Mouse (Mus musculus) kidney, adult 2 months (tissue): ENCODE results near the gene Lce1j. TPM values are rescaled to one million over a fixed set of nuclear protein-coding genes. Genes with fewer than 3 reads are reported as not detected.
"Not testable (repeated sequence)": the region's sequence is repeated elsewhere in the genome, so short reads cannot be mapped to it uniquely, and the experiment has no call there.

Experiments used
- DNase-seq: peaks from one replicate; pipeline ENCODE4 v3.0.0; 2021
- H3K27ac ChIP-seq: fragments of 200-500 bp; 2 replicates; pipeline ENCODE4 v1.5.1; 2012; ENCODE audit warnings: low read depth, low read length, control low read depth, inconsistent platforms; ENCODE audit not compliant: insufficient read depth
- H3K27me3 ChIP-seq: fragments of 200-500 bp; replicated peaks from 2 replicates; pipeline ENCODE4 v1.6.1; 2012; ENCODE audit warnings: mild to moderate bottlenecking, moderate library complexity, low read length, inconsistent platforms; ENCODE audit not compliant: control insufficient read depth, insufficient read depth
- H3K36me3 ChIP-seq: fragments of 200-500 bp; 2 replicates; pipeline ENCODE4 v1.6.1; 2012; ENCODE audit warnings: mild to moderate bottlenecking, moderate library complexity, low read length, inconsistent platforms; ENCODE audit not compliant: control insufficient read depth, insufficient read depth
- H3K4me1 ChIP-seq: fragments of 200-500 bp; 2 replicates; pipeline ENCODE4 v1.6.1; 2011; ENCODE audit warnings: low read length; ENCODE audit not compliant: control insufficient read depth, insufficient read depth
- H3K4me3 ChIP-seq: fragments of 200-500 bp; 2 replicates; pipeline ENCODE4 v1.5.1; 2011; ENCODE audit warnings: mild to moderate bottlenecking, low read depth, low read length, control low read depth; ENCODE audit not compliant: insufficient read depth
- CTCF ChIP-seq: fragments of 200-500 bp; conservative IDR thresholded peaks from 2 replicates; pipeline ENCODE4 v1.5.1; 2011; ENCODE audit warnings: low read depth, mild to moderate bottlenecking, control low read depth, low read length, moderate library complexity, mixed read lengths; ENCODE audit not compliant: insufficient read depth, insufficient read length
- POLR2A ChIP-seq: fragments of 200-500 bp; IDR thresholded peaks from one replicate; pipeline ENCODE4 v1.6.1; 2011; ENCODE audit warnings: low read depth, low read length, control low read depth
- WGBS: fragments of 180-500 bp; shearing (Covaris S2); methylation state at CpG from one replicate; pipeline ENCODE4 v1.1.7; 2018; 5-methylcytosine and 5-hydroxymethylcytosine counted together
- polyA plus RNA-seq: library from polyadenylated mRNA; depleted of rRNA; stranded (reverse); fragments of >200 nt; gene quantifications from 2 replicates; pipeline ENCODE4 v1.2.3, GENCODE M21; 2012; rRNA removed

Gene Lce1j
- polyA plus RNA-seq: not detected in 2 replicates

DNA sequence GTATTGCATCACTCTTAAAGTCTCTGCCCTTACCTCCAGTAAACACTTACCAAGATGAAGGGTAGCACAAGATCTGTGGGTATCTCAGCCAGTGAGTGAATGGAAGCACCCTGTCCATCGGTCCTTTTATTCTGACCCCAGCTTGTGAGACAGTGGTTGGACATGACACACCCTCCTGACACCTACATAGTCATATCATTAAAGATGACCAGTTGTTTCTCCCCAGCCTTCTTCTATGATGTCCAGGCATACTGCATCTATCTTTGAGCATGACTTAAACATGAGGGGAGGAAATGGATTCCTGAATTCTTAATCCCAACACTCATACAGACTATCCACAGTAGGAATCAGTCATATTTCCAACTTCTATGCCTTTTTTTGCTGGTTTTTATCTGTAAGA lies at the start of gene Lce1j:
TSS of gene Lce1j (minus strand) at position 101 of the 400 bp plus-strand sequence.
- H3K36me3 ChIP-seq: no peaks in the 10 kb centered on the region
- TF ChIP-seq POLR2A (no peak), CTCF (no peak)
- no peaks in the 10 kb centered on the region for H3K27me3 ChIP-seq
- DNase-seq: no peak
- no peak within 1 kb of the TSS for H3K4me3 ChIP-seq
- H3K27ac ChIP-seq: no peak within 1 kb of the TSS
- H3K4me1 ChIP-seq: no peaks in the 10 kb centered on the region
- 92% methylated on average over 1 of the region's 1 CpGs for WGBS

DNA sequence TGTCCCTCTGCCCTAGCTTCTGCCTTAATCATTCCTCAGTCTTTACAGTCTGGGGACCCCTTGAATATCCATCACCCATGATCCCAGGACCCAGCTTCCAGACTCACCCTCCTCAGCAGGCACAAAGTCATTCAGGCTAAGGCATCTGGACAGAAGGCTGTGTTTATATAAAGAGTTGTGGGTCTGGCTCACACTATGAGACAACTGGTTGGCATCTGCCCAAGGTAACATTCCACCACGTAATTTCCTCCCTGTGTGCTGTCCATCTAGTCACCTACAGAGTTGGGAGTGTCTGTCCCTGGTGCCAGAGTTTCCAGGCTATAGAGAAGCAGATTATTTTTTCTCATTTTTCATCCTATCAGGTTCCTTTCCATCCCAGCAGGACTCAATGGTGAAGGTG lies 36.8 kb upstream of the Lce1j start, which contains the start of gene Kprp:
TSS of gene Kprp (minus strand) at position 140 of the 400 bp plus-strand sequence.
- H3K27me3 ChIP-seq: no peaks in the 10 kb centered on the region

DNA sequence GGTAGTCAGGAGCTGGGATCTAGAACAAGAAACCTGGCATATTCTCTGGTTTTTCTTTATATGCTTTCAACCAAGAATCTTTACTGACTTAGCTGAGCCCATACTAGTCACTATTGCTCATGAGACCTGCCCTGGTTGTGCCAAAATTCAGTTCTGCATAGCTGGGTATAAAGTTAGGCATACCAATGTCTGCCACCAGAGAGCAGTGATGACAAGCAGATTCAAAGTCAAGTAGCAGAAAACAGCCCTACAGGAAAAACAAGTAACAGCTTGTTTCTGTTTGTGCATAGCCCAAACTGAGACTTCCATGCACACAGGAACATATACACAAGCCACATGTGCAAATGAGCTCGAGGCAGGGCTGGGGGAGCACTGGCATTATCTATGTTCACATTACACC lies 35.5 kb upstream of the Lce1j start:
- Histone ChIP-seq H3K4me3 (no peak overlapping the region), H3K27ac (no peak overlapping the region), H3K4me1 (no peaks in the 10 kb centered on the region), H3K27me3 (no peaks in the 10 kb centered on the region), H3K36me3 (no peaks in the 10 kb centered on the region)
- peak; percentile 5 for DNase-seq
- 32% methylated on average over 1 of the region's 1 CpGs for WGBS
- TF ChIP-seq POLR2A: no peak
- TF ChIP-seq CTCF: no peak

More for the DNA sequence above, 36.8 kb upstream of the Lce1j start, which contains the start of gene Kprp:
- 3% methylated on average over 1 of the region's 1 CpGs for WGBS
- Histone ChIP-seq H3K36me3 (no peaks in the 10 kb centered on the region), H3K4me1 (no peaks in the 10 kb centered on the region), H3K27ac (no peak within 1 kb of the TSS), H3K4me3 (no peak within 1 kb of the TSS)
- DNase-seq: no peak
- TF ChIP-seq CTCF: no peak
- no peak for TF ChIP-seq POLR2A

DNA sequence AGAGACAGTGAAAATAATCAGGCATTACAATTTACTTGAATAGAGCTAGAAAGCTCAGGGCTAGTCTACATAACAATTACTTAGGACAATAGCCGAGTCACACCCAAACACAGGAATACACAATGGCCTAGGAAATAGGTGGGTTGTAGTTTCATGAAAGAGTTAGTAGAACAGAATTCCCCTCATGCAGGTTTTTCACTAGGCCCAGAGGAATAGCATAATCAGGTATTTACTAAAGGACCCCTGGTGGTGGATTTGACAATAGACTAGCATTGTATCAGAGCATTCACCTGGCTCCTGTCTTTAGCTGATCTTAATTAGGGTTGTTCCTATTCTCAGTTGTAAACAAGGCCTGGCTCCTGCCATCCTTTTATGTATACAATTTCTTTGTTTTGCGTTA lies 25.7 kb upstream of the Lce1j start:
- H3K27me3 ChIP-seq, H3K4me3 ChIP-seq, H3K36me3 ChIP-seq, H3K4me1 ChIP-seq, DNase-seq, H3K27ac ChIP-seq: not testable (repeated sequence)
- WGBS: 88% methylated on average over 2 of the region's 2 CpGs

DNA sequence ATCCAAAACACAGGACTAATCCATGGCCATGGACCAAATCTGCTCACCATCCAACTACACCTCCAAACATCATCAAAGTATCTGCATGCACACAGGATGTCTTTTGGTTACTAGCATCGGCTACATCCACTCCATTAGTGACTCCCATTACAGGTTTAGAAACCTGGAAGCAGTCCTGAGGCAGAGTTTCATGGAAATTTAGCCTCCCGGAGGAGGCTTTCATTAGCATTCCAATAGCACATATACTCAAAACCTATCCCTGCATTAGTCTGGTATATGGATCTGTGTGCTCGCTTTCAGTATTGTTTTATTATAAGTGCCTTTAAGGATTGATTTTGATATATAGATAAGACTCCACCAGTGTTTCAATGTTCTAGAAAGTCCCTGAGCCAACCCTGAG lies 25.3 kb upstream of the Lce1j start:
- H3K36me3 ChIP-seq: no peaks in the 10 kb centered on the region
- WGBS: 92% methylated on average over 3 of the region's 3 CpGs
- DNase-seq: no peak
- no peak overlapping the region for H3K27ac ChIP-seq
- H3K4me3 ChIP-seq: no peak overlapping the region
- no peaks in the 10 kb centered on the region for H3K27me3 ChIP-seq
- no peaks in the 10 kb centered on the region for H3K4me1 ChIP-seq
- no peak for TF ChIP-seq POLR2A

DNA sequence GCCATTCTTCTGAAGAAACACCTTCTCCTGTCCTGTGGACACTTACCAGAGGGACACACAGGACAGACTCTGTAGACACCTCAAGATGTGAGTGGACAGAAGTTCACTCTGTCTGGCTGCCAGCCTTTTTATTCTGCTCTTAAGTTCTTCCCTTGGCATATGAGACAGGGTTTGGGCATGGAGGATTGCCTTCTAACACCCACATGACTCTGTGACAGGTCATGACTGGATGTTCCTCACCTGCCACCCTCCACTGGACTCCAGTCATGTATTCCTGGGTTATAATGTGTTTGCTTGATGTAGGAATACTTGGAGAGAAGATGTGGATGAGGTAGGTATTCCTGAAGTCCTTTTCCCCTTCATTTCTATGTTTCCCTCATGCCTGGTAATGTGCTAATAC lies 17.5 kb upstream of the Lce1j start, which contains the start of gene Lce1k:
TSS of gene Lce1k (minus strand) at position 101 of the 400 bp plus-strand sequence.
- Histone ChIP-seq H3K27ac (no peak within 1 kb of the TSS), H3K27me3 (no peaks in the 10 kb centered on the region), H3K4me1 (no peaks in the 10 kb centered on the region), H3K36me3 (no peaks in the 10 kb centered on the region), H3K4me3 (no peak within 1 kb of the TSS)
- TF ChIP-seq CTCF (no peak), POLR2A (no peak)
- no peak for DNase-seq

DNA sequence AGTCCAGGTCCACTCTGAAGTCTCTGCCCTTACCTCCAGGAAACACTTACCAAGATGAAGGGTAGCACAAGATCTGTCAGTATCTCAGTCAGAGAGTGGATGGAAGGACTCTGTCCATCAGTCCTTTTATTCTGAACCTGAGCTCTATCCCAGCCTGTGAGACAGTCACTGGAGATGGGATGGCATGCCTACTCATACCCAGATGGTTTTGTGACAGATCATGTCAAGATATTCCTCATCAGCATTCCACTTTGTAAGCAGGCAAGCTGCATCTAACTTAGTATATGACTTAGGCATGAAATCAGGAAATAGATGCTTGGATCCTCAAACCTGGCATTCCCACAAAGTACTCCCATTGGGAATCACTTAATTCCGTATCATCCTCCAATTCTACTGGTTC lies 11.5 kb downstream of the Lce1j start, which contains the start of gene Lce1i:
TSS of gene Lce1i (minus strand) at position 101 of the 400 bp plus-strand sequence.
- Histone ChIP-seq H3K27ac (no peak within 1 kb of the TSS), H3K36me3 (no peaks in the 10 kb centered on the region), H3K27me3 (no peaks in the 10 kb centered on the region), H3K4me1 (no peaks in the 10 kb centered on the region), H3K4me3 (no peak within 1 kb of the TSS)
- TF ChIP-seq POLR2A (no peak), CTCF (no peak)
- DNase-seq: no peak
- WGBS: 80% methylated on average over 1 of the region's 1 CpGs

DNA sequence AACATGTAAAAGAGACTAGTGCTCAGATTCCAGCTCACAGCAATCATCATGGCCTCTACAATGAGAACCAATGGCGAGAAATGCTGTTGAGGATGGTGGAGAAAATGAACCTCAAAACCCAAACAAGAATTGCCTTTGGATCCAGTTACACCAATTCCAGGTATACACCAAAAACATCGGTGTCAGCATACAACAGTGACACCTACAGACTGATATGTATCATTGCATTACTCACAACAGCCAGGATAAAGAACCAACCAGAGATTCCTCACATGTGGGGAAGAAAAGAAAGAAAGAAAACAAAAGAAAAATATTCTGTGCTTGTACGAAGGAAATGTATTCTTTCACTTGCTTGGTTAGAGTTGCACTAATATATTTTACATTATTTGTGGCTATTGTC lies 18.7 kb downstream of the Lce1j start:
- DNase-seq: peak; percentile 11
- WGBS: 22% methylated on average over 3 of the region's 3 CpGs
- H3K36me3 ChIP-seq: no peaks in the 10 kb centered on the region

More for the DNA sequence above, 18.7 kb downstream of the Lce1j start:
- Histone ChIP-seq H3K4me3 (no peak overlapping the region), H3K27me3 (no peaks in the 10 kb centered on the region), H3K4me1 (no peaks in the 10 kb centered on the region), H3K27ac (no peak overlapping the region)
- TF ChIP-seq CTCF (no peak), POLR2A (no peak)
